Mouse (Mus musculus) MEL (cell line): ENCODE results near the gene Cirbp. TPM values are rescaled to one million over a fixed set of nuclear protein-coding genes. Genes with fewer than 3 reads are reported as not detected.

Experiments
- DNase-seq: peaks from one replicate; pipeline ENCODE4 v3.0.0; 2011; ENCODE audit warnings: low read depth, low spot score
- H3K27ac ChIP-seq: 2 replicates; pipeline ENCODE4 v1.5.1; 2012; ENCODE audit warnings: low read depth, mild to moderate bottlenecking, control low read depth, low read length, moderate library complexity; ENCODE audit not compliant: control insufficient read depth
- H3K27me3 ChIP-seq, 2 experiments: fragments of 150-350 bp in 1 of 2; sonication (generic) in 1 of 2; 2 replicates each; pipeline ENCODE4 v1.6.1; 2012; ENCODE audit warnings: low read length in 2 of 2, mild to moderate bottlenecking in 2 of 2, improper control_type of control experiment in 1 of 2, moderate library complexity in 1 of 2; ENCODE audit not compliant: insufficient read depth in 2 of 2, control insufficient read depth in 1 of 2
- H3K36me3 ChIP-seq, 2 experiments: 2 replicates each; pipeline ENCODE4 v1.6.1; 2012 to 2014; ENCODE audit warnings: low read length in 2 of 2, improper control_type of control experiment in 1 of 2, inconsistent platforms in 1 of 2, mild to moderate bottlenecking in 1 of 2; ENCODE audit not compliant: insufficient read depth in 2 of 2, control insufficient read depth in 1 of 2
- H3K4me1 ChIP-seq, 2 experiments: fragments of 150-350 bp in 1 of 2; sonication (generic) in 1 of 2; 2 replicates each; pipeline ENCODE4 v1.6.1; 2012; ENCODE audit warnings: low read length in 2 of 2, improper control_type of control experiment in 1 of 2, mild to moderate bottlenecking in 1 of 2; ENCODE audit not compliant: insufficient read depth in 2 of 2, control insufficient read depth in 1 of 2
- H3K4me3 ChIP-seq, 2 experiments: fragments of 150-350 bp in 1 of 2; sonication (generic) in 1 of 2; 2 replicates each; pipeline ENCODE4 v1.5.1; 2012; ENCODE audit warnings: low read depth in 2 of 2, low read length in 2 of 2, mild to moderate bottlenecking in 2 of 2, moderate library complexity in 2 of 2, control low read depth in 1 of 2, improper control_type of control experiment in 1 of 2; ENCODE audit not compliant: control insufficient read depth in 1 of 2, insufficient read depth in 1 of 2
- H3K79me2 ChIP-seq: 2 replicates; pipeline ENCODE4 v1.6.1; 2012; ENCODE audit warnings: mild to moderate bottlenecking, low read length, moderate library complexity; ENCODE audit not compliant: control insufficient read depth, poor library complexity, insufficient read depth
- H3K9ac ChIP-seq: 2 replicates; pipeline ENCODE4 v1.6.1; 2012; ENCODE audit warnings: low read depth, mild to moderate bottlenecking, control low read depth, low read length, moderate library complexity; ENCODE audit not compliant: control insufficient read depth, poor library complexity, severe bottlenecking
- H3K9me3 ChIP-seq: fragments of 150-350 bp; sonication (generic); replicated peaks from 2 replicates; pipeline ENCODE4 v1.6.1; 2012; ENCODE audit warnings: mild to moderate bottlenecking, low read length, improper control_type of control experiment, moderate library complexity; ENCODE audit not compliant: insufficient read depth
- BHLHE40 ChIP-seq: IDR thresholded peaks from 2 replicates; pipeline ENCODE4 v1.6.1; 2012; ENCODE audit warnings: low read depth, mild to moderate bottlenecking, inconsistent platforms, low read length, improper control_type of control experiment, borderline replicate concordance
- CHD1 ChIP-seq: IDR thresholded peaks from 2 replicates; pipeline ENCODE4 v1.6.1; 2012; ENCODE audit warnings: low read depth, mild to moderate bottlenecking, inconsistent platforms, low read length, improper control_type of control experiment
- CHD2 ChIP-seq: IDR thresholded peaks from 2 replicates; pipeline ENCODE4 v1.6.1; 2011; ENCODE audit warnings: low read length, improper control_type of control experiment
- ELF1 ChIP-seq: IDR thresholded peaks from 2 replicates; pipeline ENCODE4 v1.6.1; 2014; ENCODE audit warnings: low read depth, mild to moderate bottlenecking, inconsistent platforms, low read length, improper control_type of control experiment, moderate library complexity
- GABPA ChIP-seq: IDR thresholded peaks from 2 replicates; pipeline ENCODE4 v1.6.1; 2012; ENCODE audit warnings: low read depth, mild to moderate bottlenecking, inconsistent platforms, low read length, improper control_type of control experiment, moderate library complexity
- HCFC1 ChIP-seq: IDR thresholded peaks from 2 replicates; pipeline ENCODE4 v1.6.1; 2012; ENCODE audit warnings: low read depth, mild to moderate bottlenecking, inconsistent platforms, low read length, improper control_type of control experiment, moderate library complexity
- JUND ChIP-seq: IDR thresholded peaks from 2 replicates; pipeline ENCODE4 v1.6.1; 2011; ENCODE audit warnings: low read depth, mild to moderate bottlenecking, improper control_type of control experiment, low read length
- KAT2A ChIP-seq: conservative IDR thresholded peaks from 2 replicates; pipeline ENCODE4 v1.6.1; 2012; ENCODE audit warnings: low read depth, low read length, improper control_type of control experiment, inconsistent platforms
- MAX ChIP-seq: IDR thresholded peaks from 2 replicates; pipeline ENCODE4 v1.6.1; 2011; ENCODE audit warnings: low read length, improper control_type of control experiment
- MAZ ChIP-seq: IDR thresholded peaks from 2 replicates; pipeline ENCODE4 v1.6.1; 2012; ENCODE audit warnings: low read depth, mild to moderate bottlenecking, inconsistent platforms, low read length, improper control_type of control experiment
- MEF2A ChIP-seq: IDR thresholded peaks from 2 replicates; pipeline ENCODE4 v1.6.1; 2014; ENCODE audit warnings: low read depth, mild to moderate bottlenecking, inconsistent platforms, low read length, improper control_type of control experiment; ENCODE audit not compliant: poor library complexity, insufficient replicate concordance, severe bottlenecking; ENCODE audit errors: extremely low read depth
- MXI1 ChIP-seq: IDR thresholded peaks from 2 replicates; pipeline ENCODE4 v1.6.1; 2011; ENCODE audit warnings: mild to moderate bottlenecking, low read depth, low read length, improper control_type of control experiment
- MYB ChIP-seq: IDR thresholded peaks from 2 replicates; pipeline ENCODE4 v1.6.1; 2011; ENCODE audit warnings: mild to moderate bottlenecking, low read depth, low read length, improper control_type of control experiment
- MYC ChIP-seq: IDR thresholded peaks from 2 replicates; pipeline ENCODE4 v1.6.1; 2011; ENCODE audit warnings: low read depth, mild to moderate bottlenecking, low read length, improper control_type of control experiment, moderate library complexity
- NRF1 ChIP-seq: IDR thresholded peaks from 2 replicates; pipeline ENCODE4 v1.6.1; 2014; ENCODE audit warnings: low read depth, mild to moderate bottlenecking, inconsistent platforms, low read length, improper control_type of control experiment, moderate library complexity; ENCODE audit not compliant: poor library complexity, insufficient read depth, severe bottlenecking
- POLR2A ChIP-seq, 2 experiments: IDR thresholded peaks; 2 replicates each; pipeline ENCODE4 v1.6.1; 2011 to 2012; ENCODE audit warnings: low read length in 2 of 2, mild to moderate bottlenecking in 2 of 2, control low read depth in 1 of 2, improper control_type of control experiment in 1 of 2, low read depth in 1 of 2, moderate library complexity in 1 of 2; ENCODE audit not compliant: control insufficient read depth in 1 of 2, insufficient read depth in 1 of 2, poor library complexity in 1 of 2
- POLR2AphosphoS5 ChIP-seq: IDR thresholded peaks from 2 replicates; pipeline ENCODE4 v1.6.1; 2012; ENCODE audit warnings: low read depth, borderline replicate concordance, mild to moderate bottlenecking, inconsistent platforms, low read length, moderate library complexity, mixed read lengths
- RAD21 ChIP-seq: IDR thresholded peaks from 2 replicates; pipeline ENCODE4 v1.6.1; 2011; ENCODE audit warnings: mild to moderate bottlenecking, low read depth, low read length, improper control_type of control experiment
- RCOR1 ChIP-seq: IDR thresholded peaks from 2 replicates; pipeline ENCODE4 v1.6.1; 2012; ENCODE audit warnings: low read depth, mild to moderate bottlenecking, inconsistent platforms, low read length, improper control_type of control experiment
- SMC3 ChIP-seq: IDR thresholded peaks from 2 replicates; pipeline ENCODE4 v1.6.1; 2011; ENCODE audit warnings: low read depth, low read length, improper control_type of control experiment
- TAL1 ChIP-seq: IDR thresholded peaks from 2 replicates; pipeline ENCODE4 v1.6.1; 2012; ENCODE audit warnings: mild to moderate bottlenecking, inconsistent platforms, low read length, moderate library complexity, mixed read lengths
- TCF12 ChIP-seq: IDR thresholded peaks from 2 replicates; pipeline ENCODE4 v1.6.1; 2014; ENCODE audit warnings: low read depth, mild to moderate bottlenecking, inconsistent platforms, low read length, improper control_type of control experiment, moderate library complexity
- UBTF ChIP-seq: IDR thresholded peaks from 2 replicates; pipeline ENCODE4 v1.6.1; 2012; ENCODE audit warnings: low read depth, mild to moderate bottlenecking, inconsistent platforms, low read length, improper control_type of control experiment, moderate library complexity, borderline replicate concordance; ENCODE audit not compliant: insufficient read depth
- USF2 ChIP-seq, 2 experiments: IDR thresholded peaks; 2 replicates each; pipeline ENCODE4 v1.6.1; 2011 to 2012; ENCODE audit warnings: improper control_type of control experiment in 2 of 2, low read length in 2 of 2, borderline replicate concordance in 1 of 2, inconsistent platforms in 1 of 2, low read depth in 1 of 2, mild to moderate bottlenecking in 1 of 2; ENCODE audit not compliant: insufficient read depth in 1 of 2
- ZMIZ1 ChIP-seq: IDR thresholded peaks from 2 replicates; pipeline ENCODE4 v1.6.1; 2012; ENCODE audit warnings: low read depth, mild to moderate bottlenecking, inconsistent platforms, low read length, improper control_type of control experiment, moderate library complexity
- ZNF384 ChIP-seq: IDR thresholded peaks from 2 replicates; pipeline ENCODE4 v1.6.1; 2012; ENCODE audit warnings: low read depth, mild to moderate bottlenecking, inconsistent platforms, low read length, improper control_type of control experiment
- polyA plus RNA-seq, 2 experiments: library from polyadenylated mRNA; stranded (reverse) in 1 of 2; unstranded in 1 of 2; fragments of >175 nt in 1 of 2; fragments of >200 nt in 1 of 2; gene quantifications; 2 replicates each; pipeline versions ENCODE4 v1.2.1 to v1.2.4; 2012; ENCODE audit warnings: low replicate concordance in 2 of 2, low read depth in 1 of 2; ENCODE audit not compliant: insufficient read length in 2 of 2, insufficient read depth in 1 of 2, missing spikeins in 1 of 2
- total RNA-seq: library from RNA; depleted of rRNA; stranded (reverse); fragments of 300-350 nt; gene quantifications from 2 replicates; pipeline ENCODE4 v1.2.3, GENCODE M21; 2012

Gene Cirbp
- total and polyA plus RNA-seq, 3 experiments: 21.2 to 56.6 TPM; not detected in 1

GRCm38 (mm10) chr10:80158307-80158986 lies 7.3 kb upstream of the Cirbp start (continued):
- no peak for TF ChIP-seq USF2 (IDR thresholded peaks at IDR 0.05; ENCODE audit: borderline replicate concordance in 1 of 2, insufficient read depth in 1 of 2, low read depth in 1 of 2, low read length in 2 of 2)
- TF ChIP-seq MYC: no peak
- TF ChIP-seq TAL1: no peak
- TF ChIP-seq, all 39 proteins: peak for 12

GRCm38 (mm10) chr10:80159021-80159560 lies 6.7 kb upstream of the Cirbp start:
- Histone ChIP-seq H3K27me3 (no peaks in the 10 kb centered on the region), H3K9ac (peak overlapping the region; percentile 74), H3K4me3 (peak overlapping the region; percentile 51 to 61), H3K36me3 (peaks cover 0 to 21% of the 10 kb centered on the region in 2 experiments; a peak in 2 of 4 replicates), H3K4me1 (peaks cover 6 to 34% of the 10 kb centered on the region in 2 experiments; a peak in 3 of 4 replicates), H3K27ac (peak overlapping the region; percentile 93), H3K79me2 (no peaks in the 10 kb centered on the region; the same call in 1 of the 2 replicates), H3K9me3 (no peaks in the 10 kb centered on the region)
- no peak for DNase-seq
- TF ChIP-seq POLR2A (IDR thresholded peaks at IDR 0.05; ENCODE audit: control insufficient read depth in 1 of 2, insufficient read depth in 1 of 2, low read depth in 1 of 2, low read length in 2 of 2, poor library complexity in 1 of 2) (peak in 1 of 2 experiments; percentile 42; a peak in 1 of 4 replicates), NRF1 (no peak), ELF1 (no peak), JUND (no peak), CHD2 (peak; percentile 17; the same call in 1 of the 2 replicates), MYB (no peak), RCOR1 (no peak), SMC3 (no peak), CHD1 (peak; percentile 79; the same call in 1 of the 2 replicates), ZNF384 (no peak), HCFC1 (no peak), GABPA (no peak), MAZ (no peak), MEF2A (0 out of 2 replicates have a peak, but pooled peaks have one; percentile 6), POLR2AphosphoS5 (no peak), BHLHE40 (no peak), MXI1 (peak; percentile 5; the same call in 1 of the 2 replicates), MAX (peak; percentile 59; the same call in 1 of the 2 replicates), ZMIZ1 (peak; percentile 28; the same call in 1 of the 2 replicates), KAT2A (0 out of 2 replicates have a peak, but pooled peaks have one; percentile 9), UBTF (no peak), RAD21 (no peak), TCF12 (no peak)
